Mouse (Mus musculus): ENCODE results near the gene Lingo1. TPM values are rescaled to one million over a fixed set of nuclear protein-coding genes. Genes with fewer than 3 reads are reported as not detected.

The Lingo1 gene
- total RNA-seq, 2 experiments from 2014 or later: 1.4 TPM

DNA sequence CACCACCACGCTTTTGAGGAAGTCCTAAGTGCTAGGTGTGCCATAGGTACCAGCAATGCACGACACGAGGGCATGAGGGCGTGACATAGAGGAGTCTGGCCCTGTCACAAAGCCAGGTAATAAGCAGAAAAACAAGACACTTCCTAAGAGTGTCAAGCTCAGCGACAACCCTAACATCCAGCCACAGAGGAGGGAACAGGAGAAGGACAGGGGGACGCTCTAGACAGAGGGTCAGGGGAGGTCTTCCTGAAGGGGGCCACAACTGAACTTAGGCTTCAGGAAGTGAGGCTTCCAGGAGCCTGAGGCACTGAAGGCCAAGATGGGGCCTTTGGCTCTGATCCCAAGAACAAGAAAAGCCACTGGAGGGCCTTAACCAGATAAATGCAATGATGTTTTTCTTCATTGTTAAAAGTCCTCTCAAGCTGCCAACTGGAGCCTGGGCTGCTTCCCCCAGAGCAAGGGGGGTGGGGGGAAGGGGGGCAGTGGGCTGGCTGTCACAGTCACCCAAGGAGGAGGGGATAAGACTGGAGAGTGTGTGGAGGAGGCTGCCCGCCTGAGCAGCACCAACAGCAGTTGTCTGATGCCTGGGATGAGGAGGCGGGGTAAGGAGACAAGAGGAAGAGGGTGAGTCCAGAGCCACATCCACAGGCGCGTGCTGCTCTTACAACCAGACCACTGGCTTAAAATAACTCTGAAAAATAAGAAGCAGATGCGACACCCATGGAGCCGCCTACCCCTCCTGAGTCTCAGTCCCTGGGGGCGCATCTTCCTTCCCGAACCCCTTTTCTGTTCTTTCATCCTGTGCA lies 109.7 kb downstream of the Lingo1 start:
- intact Hi-C loops (cut with DNase I): no loop called here
- DNase-seq: peak; percentile 10 to 33

GRCm38 (mm10) chr9:56682826-56683225 lies 113.4 kb downstream of the Lingo1 start:
- no peak for DNase-seq
- intact Hi-C loops (cut with DNase I): no loop called here

DNA sequence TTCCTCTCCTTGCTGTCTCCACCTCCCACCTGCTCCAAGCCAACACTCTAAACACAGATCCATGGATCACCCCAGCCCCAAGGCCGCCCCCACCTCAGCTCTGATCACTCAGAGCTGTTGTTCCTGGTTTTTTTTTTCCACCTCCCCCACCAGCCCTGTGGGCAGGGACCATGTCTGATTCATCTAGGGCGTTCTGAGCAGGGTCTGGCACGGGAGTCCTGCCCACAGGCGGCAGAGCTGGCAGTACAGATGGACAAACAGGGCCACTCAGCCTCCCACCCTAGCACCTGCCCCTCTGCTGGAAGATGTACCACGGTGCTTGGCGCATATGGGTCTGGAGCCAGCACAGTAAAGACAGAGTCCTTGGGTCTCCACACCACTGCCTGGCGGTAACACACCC lies 114.3 kb downstream of the Lingo1 start:
- no peak for DNase-seq

GRCm38 (mm10) chr9:56678929-56679681 lies 117.2 kb downstream of the Lingo1 start:
- intact Hi-C loops (cut with DNase I): no loop called here
- DNase-seq: no peak

More for the DNA sequence above, 114.3 kb downstream of the Lingo1 start:
- intact Hi-C loops (cut with DNase I): no loop called here

GRCm38 (mm10) chr9:56675696-56676095 lies 120.6 kb downstream of the Lingo1 start:
- intact Hi-C loops (cut with DNase I): no loop called here
- DNase-seq: no peak

- intact Hi-C loops (cut with DNase I): no loop called here
- DNase-seq: peak in 1 of 2 experiments; percentile 4
Observed at GRCm38 (mm10) chr9:56669605-56670221, 126.6 kb downstream of the Lingo1 start.

DNA sequence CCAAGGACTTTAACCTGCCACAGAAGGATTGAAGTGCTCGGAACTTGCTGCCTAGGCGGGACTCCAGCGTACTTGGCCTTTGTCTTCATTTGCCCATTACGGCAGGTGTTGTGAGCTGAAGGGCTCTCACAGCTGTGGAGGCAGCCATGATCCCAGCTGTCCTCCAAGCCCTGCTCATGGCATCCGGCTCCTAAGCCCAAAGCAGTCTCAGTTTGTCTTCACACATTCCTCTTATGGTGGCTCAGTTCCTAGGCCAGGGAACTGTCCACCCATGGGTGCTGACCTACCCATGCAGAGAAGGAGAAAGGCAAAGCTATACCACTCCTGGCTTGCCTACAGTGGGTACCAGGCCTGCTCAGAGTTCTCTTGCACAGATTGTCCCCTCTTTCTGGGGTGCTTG lies 132.1 kb downstream of the Lingo1 start:
- intact Hi-C loops (cut with DNase I): no loop called here

GRCm38 (mm10) chr9:56662946-56663345 lies 133.3 kb downstream of the Lingo1 start:
- DNase-seq: no peak
- intact Hi-C loops (cut with DNase I): no loop called here

More for the DNA sequence above, 132.1 kb downstream of the Lingo1 start:
- peak in 1 of 2 experiments; percentile 40 for DNase-seq

DNA sequence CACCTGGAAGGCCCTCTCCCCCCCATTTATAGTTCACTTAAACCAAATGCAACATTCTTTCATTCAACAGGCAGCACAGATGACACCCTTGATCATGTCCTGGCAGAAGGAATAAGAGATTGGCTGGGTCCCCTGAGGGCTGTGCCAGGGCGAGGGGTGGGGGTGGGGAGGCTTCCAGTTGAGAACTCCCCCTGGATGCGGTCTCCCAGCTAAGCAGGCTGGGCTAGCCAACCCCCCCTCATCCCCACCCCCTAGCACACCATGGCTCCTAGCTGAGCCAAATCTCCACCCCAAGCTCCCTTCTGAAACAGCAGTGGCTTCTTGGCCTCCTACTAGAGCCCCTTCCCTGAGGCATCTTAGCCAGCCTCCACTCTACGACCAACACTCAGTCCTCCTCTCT lies 133.9 kb downstream of the Lingo1 start:
- no peak for DNase-seq
- intact Hi-C loops (cut with DNase I): no loop called here

DNA sequence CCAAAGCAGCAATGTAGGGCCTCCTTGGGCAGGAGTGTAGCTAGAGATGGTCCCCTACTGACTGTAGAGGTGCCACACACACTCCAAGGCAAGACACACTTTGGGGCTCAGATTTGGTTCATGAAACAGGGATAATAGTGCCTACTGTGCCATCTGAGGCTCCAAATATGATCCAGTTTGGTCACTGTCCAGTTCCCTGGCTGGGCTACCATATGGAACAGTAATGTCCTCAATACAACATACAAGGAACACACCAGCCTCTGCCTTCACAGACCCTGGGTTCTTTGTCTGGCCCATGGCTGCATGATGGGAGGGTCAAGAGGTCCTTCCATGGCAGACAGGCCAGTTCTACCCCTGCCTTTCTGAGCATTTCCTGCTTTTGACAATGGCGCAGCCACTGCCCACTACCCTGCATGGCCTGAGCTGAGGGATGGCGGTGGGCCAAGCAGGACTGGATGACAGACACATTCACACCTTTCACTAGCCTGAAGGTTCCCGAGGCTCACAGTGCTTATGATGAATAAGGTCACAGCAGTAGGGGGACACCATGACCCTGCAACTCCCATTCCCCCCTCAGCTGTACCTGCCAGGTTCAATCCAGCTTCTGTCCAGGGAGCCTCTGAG lies 134.9 kb downstream of the Lingo1 start:
- intact Hi-C loops (cut with DNase I): no loop called here
- DNase-seq: no peak

DNA sequence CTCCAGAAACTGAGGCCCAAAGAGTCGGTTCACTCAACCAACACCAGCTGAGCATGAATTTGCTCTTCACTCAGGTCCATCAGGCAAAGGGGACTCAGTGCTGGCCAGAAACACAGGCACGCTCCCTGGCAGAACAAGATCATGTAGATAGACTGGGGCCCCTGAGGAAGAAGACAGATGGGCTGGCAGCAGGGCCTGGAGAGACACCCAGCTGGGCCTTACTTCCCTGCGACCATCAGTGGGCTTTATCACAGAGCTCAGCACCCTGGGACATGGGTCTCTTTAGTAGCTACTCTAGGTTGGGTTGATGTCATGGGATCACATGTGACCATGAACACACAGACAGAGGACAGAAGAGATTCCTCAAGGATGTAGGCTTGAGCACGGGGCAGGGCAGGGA lies 137.7 kb downstream of the Lingo1 start:
- no peak for DNase-seq
- intact Hi-C loops (cut with DNase I): no loop called here

DNA sequence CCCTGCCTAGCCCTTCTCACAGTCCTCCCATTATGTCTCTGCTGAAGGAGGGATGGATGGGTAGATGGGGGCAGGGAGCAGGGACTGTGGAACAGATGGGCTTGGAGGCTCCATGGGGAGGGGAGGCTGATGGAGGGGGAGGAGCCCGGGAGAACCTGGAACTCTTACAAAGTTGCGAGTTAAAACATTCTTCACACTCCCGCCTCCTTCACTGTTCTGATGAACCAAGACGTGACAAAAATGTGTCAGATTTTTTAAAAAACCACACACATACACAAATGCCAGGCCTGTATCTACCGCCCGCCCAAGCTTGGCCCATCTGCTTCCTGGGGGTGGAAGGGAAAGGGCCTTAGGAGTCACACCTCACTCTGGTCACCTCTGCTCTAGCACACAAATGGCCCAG lies 138.3 kb downstream of the Lingo1 start:
- no peak for DNase-seq
- intact Hi-C loops (cut with DNase I): no loop called here

DNA sequence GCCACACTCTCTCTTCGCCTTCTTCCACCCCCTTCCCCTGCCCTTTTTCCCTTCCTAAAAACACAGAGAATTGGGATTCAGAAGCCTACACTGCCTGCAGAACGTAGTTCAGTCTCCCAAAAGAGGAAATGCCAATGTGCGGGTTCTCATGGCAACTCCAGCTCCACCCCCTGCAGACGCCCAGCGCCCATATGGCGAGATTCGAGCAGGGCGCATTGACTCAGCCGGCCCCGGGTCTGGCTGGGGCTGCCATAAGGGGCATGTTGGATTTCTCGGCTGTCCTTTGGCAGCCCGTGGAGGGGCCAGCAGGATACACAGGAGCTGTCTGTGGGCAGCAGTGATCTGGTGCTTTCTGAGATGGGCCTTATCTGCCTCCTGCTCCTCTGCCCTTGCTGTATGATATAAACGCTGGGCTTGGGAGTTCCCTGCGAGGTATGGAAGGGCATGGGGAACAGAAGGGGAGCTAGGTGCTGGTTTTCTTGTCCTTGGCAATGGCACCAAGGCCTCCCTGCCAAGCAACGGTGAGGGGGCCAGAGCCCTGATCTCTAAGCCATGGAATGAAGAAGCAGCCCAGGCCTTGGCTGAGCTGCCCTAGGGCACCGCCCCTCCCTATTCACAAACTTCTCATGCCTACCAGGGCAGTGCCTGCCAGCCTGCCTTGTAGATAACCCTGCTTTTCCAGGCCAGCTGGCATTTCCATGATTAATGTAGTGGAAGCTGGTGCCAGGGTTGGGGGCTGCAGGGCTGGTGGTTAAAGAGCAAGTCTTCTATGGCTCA lies 139.3 kb downstream of the Lingo1 start:
- intact Hi-C loops (cut with DNase I): no loop called here
- peak in 1 of 2 experiments; percentile 17 for DNase-seq

- DNase-seq: no peak
- intact Hi-C loops (cut with DNase I): no loop called here
Observed at GRCm38 (mm10) chr9:56655167-56655566, 141.1 kb downstream of the Lingo1 start.

GRCm38 (mm10) chr9:56652551-56652950 lies 143.7 kb downstream of the Lingo1 start:
- DNase-seq: no peak
- intact Hi-C loops (cut with DNase I): no loop called here

GRCm38 (mm10) chr9:56651586-56651985 lies 144.7 kb downstream of the Lingo1 start:
- DNase-seq: no peak
- intact Hi-C loops (cut with DNase I): no loop called here

DNA sequence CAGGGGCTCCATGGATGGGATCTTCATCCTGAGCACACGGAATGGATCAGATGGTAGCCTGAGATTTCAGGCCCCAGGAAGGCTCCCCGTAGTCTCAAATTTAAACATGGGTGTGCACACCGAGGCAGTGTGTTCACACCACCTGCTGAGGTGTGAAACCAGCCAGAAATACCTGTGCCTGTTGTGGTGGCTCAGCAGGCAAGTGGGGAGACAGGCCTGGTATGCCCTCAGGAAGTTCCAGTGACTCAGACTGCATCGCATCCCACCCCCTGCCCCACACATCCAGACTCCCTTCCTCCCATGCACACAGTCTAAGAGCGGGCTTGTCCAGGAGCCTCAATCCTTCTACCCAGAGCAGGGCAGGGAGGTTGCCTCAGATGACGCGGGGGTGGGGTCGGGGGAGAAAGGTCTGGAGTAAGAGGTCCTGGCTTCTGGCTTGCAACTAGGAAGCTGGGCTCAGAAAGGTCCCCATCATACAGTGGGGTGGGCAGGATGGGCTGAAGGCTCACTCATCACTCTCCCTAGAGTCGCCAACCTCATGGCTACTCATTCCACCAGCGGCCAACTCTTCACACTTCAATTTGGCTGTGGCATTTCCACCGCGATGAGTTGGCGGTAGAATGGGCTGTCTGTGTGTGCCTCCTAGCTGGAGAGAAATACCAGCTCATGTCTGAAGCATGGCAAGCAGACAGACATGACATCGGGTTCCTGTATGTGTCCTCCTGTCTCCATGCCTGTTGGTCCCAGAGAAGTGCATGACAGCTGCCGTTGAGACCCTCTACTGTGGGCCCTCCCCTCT lies 149.8 kb downstream of the Lingo1 start:
- intact Hi-C loops (cut with DNase I): no loop called here
- DNase-seq: no peak

DNA sequence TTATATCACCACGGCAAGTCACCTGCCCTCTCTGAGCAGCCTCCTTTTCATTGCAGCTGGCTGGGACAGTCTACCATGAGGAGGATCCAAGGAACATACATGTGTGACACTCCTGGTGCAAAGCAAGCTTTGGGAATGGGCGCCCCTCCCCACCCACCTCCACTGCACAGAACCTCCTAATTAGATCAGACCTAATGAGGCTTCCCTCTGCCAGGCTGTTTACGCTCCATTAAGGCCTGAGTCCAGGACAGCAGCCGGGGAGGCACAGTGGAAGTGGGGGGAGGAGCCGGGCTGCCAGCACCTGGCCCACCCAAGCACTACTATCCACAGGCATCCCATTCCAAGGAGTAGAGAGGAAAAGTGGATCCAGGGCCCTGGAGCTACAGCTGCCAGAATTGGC lies 152.8 kb downstream of the Lingo1 start:
- no peak for DNase-seq
- intact Hi-C loops (cut with DNase I): no loop called here

DNA sequence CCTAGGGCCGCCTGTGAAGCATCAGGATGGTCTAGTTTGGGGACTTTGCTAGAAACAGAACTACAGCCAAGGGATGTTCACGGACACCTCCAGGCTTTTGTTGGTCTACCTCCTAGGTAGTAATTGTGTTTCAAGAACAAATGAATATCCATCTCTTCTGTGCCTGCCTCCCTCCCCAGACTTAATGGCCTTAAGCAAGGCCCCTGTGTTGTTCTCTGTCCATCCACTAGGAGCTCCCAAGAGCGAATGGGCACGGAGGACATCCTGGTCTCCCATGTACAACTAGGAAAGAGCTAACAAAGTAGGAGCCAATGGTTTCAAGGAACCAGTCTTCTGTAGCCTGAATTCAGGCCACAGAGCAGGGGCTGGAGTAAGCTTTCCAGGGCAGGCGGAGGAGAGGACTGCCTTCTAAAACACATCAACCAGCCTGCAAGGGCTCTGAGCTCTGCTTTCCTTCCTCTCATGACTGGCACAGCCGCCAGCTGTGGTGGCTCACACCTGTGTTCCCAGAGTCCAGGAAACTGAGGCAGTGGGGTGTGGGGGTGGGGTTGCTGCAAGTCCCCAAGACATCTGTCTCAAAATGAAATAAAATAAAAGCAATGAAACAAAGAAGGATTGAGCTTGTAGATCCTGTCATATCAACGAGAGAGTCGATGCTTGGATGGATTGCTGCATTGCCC lies 157.9 kb downstream of the Lingo1 start:
- no peak for DNase-seq

More for the DNA sequence above, 157.9 kb downstream of the Lingo1 start:
- intact Hi-C loops (cut with DNase I): loop anchor here (5.0 kb wide), 2 partner anchors 89 to 436 kb away; no protein-coding TSS in a partner anchor
